Mouse (Mus musculus) embryonic facial prominence, embryonic 11.5 days (tissue): ENCODE measurements around the gene Btbd35f5. TPM values are rescaled to one million over a fixed set of nuclear protein-coding genes. Genes with fewer than 3 reads are reported as not detected.
"Not testable (repeated sequence)": the region's sequence is repeated elsewhere in the genome, so short reads cannot be mapped to it uniquely, and the experiment has no call there.

ENCODE experiments used
- ATAC-seq: fragments of 200-750 bp; cut with Nextera tagmentation; replicated peaks from 2 replicates; pipeline ENCODE4 v1.8.0; 2017; ENCODE audit warnings: low read depth; ENCODE audit not compliant: insufficient number of reproducible peaks, low FRiP score, low TSS enrichment
- DNase-seq: peaks from one replicate; pipeline ENCODE4 v3.0.0-alpha.2; 2015; ENCODE audit warnings: low spot score
- H3K27ac ChIP-seq: fragments of 300-500 bp; sonication (generic); replicated peaks from 2 replicates; pipeline ENCODE4 v1.5.1; 2014; ENCODE audit warnings: mild to moderate bottlenecking, low read depth, low read length, control low read depth
- H3K27me3 ChIP-seq: fragments of 300-500 bp; sonication (generic); 2 replicates; pipeline ENCODE4 v1.6.1; 2014; ENCODE audit warnings: mild to moderate bottlenecking, low read length, moderate library complexity, mixed read lengths; ENCODE audit not compliant: control insufficient read depth, insufficient read depth
- H3K36me3 ChIP-seq: fragments of 300-500 bp; sonication (generic); replicated peaks from 2 replicates; pipeline ENCODE4 v1.6.1; 2014; ENCODE audit warnings: low read depth, mild to moderate bottlenecking, low read length, moderate library complexity, mixed read lengths; ENCODE audit not compliant: control insufficient read depth, insufficient read depth
- H3K4me1 ChIP-seq: fragments of 300-500 bp; sonication (generic); 2 replicates; pipeline ENCODE4 v1.6.1; 2014; ENCODE audit warnings: low read length, mixed read lengths; ENCODE audit not compliant: control insufficient read depth, insufficient read depth
- H3K4me2 ChIP-seq: fragments of 300-500 bp; sonication (generic); 2 replicates; pipeline ENCODE4 v1.6.1; 2014; ENCODE audit warnings: low read depth, mild to moderate bottlenecking, control low read depth, low read length, moderate library complexity
- H3K4me3 ChIP-seq: fragments of 300-500 bp; sonication (generic); 2 replicates; pipeline ENCODE4 v1.5.1; 2014; ENCODE audit warnings: low read depth, low read length, control low read depth
- H3K9ac ChIP-seq: fragments of 300-500 bp; sonication (generic); replicated peaks from 2 replicates; pipeline ENCODE4 v1.6.1; 2014; ENCODE audit warnings: mild to moderate bottlenecking, control low read depth, low read length
- H3K9me3 ChIP-seq: fragments of 300-500 bp; sonication (generic); replicated peaks from 2 replicates; pipeline ENCODE4 v1.6.1; 2016; ENCODE audit warnings: mild to moderate bottlenecking, low read length, inconsistent platforms, mixed read lengths; ENCODE audit not compliant: control insufficient read depth
- WGBS: fragments of 180-500 bp; shearing (Covaris S2); extraction: QIAGEN DNeasy Blood & Tissue Kit; methylation state at CpG from one replicate; pipeline ENCODE4 v1.1.7; 2014; 5-methylcytosine and 5-hydroxymethylcytosine counted together
- polyA plus RNA-seq: library from polyadenylated mRNA; unstranded; fragments of >200 nt; fragmentation: Nextera tagmentation; extraction: Ambion mirVana; gene quantifications from 2 replicates; pipeline ENCODE4 v1.2.1, GENCODE M21; 2014

The Btbd35f5 gene
- polyA plus RNA-seq: not detected in 2 replicates

GRCm38 (mm10) chrX:32973597-32973996 lies at the start of gene Btbd35f5:
TSS of gene Btbd35f5 (plus strand) at chrX:32973897.
- H3K27me3 ChIP-seq, H3K9ac ChIP-seq, ATAC-seq, H3K4me1 ChIP-seq, H3K36me3 ChIP-seq, H3K4me2 ChIP-seq, H3K27ac ChIP-seq, H3K4me3 ChIP-seq, DNase-seq, H3K9me3 ChIP-seq: not testable (repeated sequence)
- no CpG with 5 or more reads among the region's 3 CpGs for WGBS

DNA sequence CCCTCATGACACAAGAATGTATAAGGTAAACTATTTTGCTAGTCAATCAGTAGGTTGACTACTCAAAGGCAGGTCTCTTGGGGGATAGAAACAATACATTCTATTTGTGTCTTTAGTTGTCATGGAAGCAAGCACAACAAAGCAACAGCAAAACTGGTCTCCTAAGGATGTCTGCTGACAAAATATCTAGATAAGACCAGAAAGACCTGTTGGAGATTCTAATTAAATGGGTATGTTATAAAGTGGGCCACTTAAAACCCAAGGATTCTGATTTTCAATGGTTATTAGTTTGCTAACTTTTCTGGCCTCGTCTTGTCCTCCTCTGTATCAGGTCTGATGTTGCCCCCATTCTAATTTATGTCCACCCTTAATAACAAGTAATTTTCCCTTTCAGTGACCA lies 32.2 kb upstream of the Btbd35f5 start, which contains the start of gene Gm21789:
TSS of gene Gm21789 (plus strand) at position 301 of the 400 bp plus-strand sequence.
- ATAC-seq, H3K4me1 ChIP-seq, H3K36me3 ChIP-seq, H3K4me2 ChIP-seq, H3K27me3 ChIP-seq, H3K27ac ChIP-seq, DNase-seq, H3K4me3 ChIP-seq, H3K9ac ChIP-seq, H3K9me3 ChIP-seq: not testable (repeated sequence)
- no CpG with 5 or more reads among the region's 1 CpGs for WGBS

Other genes starting within 250 kb of the Btbd35f5 start
- not detected in 2 replicates for gene Btbd35f21, start 247.8 kb upstream of the Btbd35f5 start, polyA plus RNA-seq
- gene Btbd35f30, start 79.3 kb upstream of the Btbd35f5 start, polyA plus RNA-seq: not detected in 2 replicates
- not detected in 2 replicates for gene Gm21789, start 32.1 kb upstream of the Btbd35f5 start, polyA plus RNA-seq